Mouse (Mus musculus) spleen, postnatal 4 days (tissue): ENCODE measurements around the gene Cdk5rap3.
A peak's percentile ranks its signal among the peaks of the same experiment; 100 is the strongest.

Experiments used
- DNase-seq, 2 experiments: peaks; one replicate each; pipeline ENCODE4 v3.0.0; 2022; ENCODE audit warnings: low spot score in 2 of 2

Gene Cdk5rap3

DNA sequence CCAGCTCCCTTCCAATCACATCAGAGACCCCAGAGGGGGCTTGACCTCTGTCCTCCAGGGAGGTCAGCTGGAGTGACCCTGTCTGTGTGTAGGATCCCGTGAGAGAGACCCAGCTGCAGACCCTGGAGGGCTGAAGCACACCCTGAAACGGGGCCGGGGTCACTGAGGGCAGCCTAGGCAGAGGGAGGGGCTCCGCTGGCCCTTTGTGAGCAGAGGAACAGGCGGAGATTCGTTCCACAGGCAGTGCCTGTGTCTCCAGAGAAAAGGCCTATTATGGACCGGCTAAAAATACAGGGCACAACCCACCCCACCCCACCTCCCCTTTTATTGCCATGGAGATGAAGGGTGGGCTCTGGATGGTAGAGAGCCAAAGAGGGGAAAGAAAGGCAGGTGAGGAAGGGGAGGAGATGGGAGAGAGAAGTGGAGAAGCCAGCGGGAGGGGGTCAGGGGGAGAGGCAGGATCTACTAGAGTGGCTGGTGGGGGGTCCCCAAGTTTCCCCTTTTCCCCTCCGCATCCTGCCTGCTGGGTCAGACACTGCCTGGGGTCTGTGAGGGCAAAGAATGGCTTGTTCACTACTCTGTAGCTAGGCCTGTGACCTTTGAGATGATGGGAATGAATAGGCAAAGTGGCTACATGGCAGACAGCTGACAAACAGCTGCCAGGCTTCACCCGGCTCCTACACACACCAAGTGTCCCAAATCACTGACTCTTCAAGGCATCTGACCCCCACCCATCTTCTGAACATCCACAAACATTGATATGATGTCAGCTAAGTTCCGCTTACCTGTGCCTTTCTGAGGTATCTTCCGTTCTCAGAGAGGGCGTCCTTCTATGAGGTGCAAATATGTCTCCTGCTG is 16.6 kb downstream of the Cdk5rap3 start:
- DNase-seq: no peak

DNA sequence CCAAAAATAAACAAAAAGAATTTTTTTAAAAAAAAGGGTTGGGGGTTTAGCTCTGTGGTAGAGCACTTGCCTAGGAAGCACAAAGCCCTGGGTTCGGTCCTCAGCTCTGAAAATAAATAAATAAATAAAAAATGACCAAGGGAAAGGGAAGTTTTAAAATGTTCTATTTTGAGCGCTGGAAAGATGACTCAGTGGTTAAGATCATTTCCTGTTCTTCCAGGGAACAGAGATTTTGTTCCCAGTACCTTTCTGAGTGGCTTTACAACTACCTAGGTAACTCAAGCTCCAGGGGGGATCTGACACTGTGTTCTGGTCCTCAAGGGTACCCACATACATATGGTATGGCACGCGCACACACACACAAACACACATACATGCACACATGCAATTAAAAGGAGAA is 20.4 kb downstream of the Cdk5rap3 start:
- DNase-seq: no peak

GRCm38 (mm10) chr11:96893203-96893842 is 23.0 kb downstream of the Cdk5rap3 start:
- no peak for DNase-seq

- no peak for DNase-seq
Observed at GRCm38 (mm10) chr11:96891784-96892527, 24.3 kb downstream of the Cdk5rap3 start.

DNA sequence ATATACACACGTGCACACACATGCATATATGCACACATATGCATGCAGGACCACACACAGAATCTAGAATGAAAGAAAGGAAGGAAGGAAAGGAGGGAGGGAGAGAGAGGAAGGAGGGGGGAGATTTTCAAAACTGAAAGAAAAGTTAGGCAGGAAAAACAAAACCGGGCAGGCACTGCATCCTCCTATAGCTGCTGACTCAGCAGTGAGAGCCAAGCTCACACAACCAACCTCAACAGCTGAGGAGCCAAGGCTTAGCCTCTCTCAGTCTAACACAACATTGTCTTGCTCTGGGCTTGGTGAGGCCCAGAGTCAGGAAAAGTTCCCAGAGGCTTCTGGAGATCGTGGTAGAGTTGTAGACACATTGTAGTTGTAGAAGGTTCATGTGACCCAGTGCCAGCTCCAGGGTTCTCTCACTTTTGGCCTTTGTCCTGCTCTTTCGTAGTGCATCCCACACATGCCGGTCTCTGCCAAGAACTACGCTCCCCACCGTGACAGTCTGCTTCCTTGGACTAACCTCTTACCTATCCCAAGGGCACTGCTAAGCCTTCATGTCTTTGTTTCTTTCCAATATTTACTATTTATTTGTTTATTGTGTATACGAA is 29.3 kb downstream of the Cdk5rap3 start:
- DNase-seq: no peak

GRCm38 (mm10) chr11:96885901-96886340 is 30.4 kb downstream of the Cdk5rap3 start:
- no peak for DNase-seq

DNA sequence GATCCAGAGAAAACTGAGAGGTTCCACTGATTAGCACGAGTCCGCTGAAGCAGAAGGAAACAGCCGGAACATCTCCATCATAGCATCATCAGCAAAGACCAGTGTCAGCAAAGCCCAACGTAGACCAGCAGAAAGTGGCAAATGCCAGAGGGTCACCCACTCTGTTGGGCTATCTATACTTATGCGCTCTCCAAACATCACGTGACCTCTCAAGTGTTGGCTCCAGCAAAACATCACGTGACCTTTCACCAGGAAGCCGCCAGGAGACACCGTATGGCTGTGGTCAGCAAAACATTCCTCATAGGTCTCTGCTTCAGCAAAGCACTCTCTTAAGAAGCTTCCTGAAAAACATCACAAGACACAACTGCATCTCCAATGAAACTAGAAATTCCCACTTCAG is 36.0 kb downstream of the Cdk5rap3 start:
- no peak for DNase-seq

- DNase-seq: no peak
Observed at GRCm38 (mm10) chr11:96879359-96879758, 36.9 kb downstream of the Cdk5rap3 start.

GRCm38 (mm10) chr11:96878715-96879114 is 37.6 kb downstream of the Cdk5rap3 start:
- DNase-seq: no peak

GRCm38 (mm10) chr11:96877071-96877470 is 39.2 kb downstream of the Cdk5rap3 start:
- DNase-seq: no peak

- no peak for DNase-seq
Observed at GRCm38 (mm10) chr11:96876300-96877040, 39.8 kb downstream of the Cdk5rap3 start.

DNA sequence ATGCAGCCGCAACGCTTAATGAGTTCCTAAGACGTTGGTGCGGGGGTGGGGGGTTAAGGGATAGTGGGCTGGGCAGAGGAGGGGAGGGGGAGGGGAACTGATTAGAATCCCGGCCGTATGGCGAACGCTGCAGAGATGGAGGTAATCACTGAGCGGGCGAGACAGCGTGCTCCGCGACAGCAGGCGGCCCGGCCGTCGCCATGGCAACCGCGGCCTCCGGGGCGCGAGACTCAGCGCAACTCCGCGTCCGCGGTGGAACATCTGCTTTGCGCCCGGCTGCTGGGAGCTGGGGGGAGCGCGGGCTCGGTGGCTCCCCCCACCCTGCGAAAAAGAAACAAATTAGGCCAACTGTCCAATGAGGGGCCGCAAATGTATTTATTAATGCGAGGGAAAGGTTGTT is 40.6 kb downstream of the Cdk5rap3 start:
- DNase-seq: peak; percentile 27 to 74

GRCm38 (mm10) chr11:96875270-96875669 is 41.0 kb downstream of the Cdk5rap3 start:
- DNase-seq: no peak

- DNase-seq: no peak
Observed at GRCm38 (mm10) chr11:96873601-96874140, 42.6 kb downstream of the Cdk5rap3 start.

DNA sequence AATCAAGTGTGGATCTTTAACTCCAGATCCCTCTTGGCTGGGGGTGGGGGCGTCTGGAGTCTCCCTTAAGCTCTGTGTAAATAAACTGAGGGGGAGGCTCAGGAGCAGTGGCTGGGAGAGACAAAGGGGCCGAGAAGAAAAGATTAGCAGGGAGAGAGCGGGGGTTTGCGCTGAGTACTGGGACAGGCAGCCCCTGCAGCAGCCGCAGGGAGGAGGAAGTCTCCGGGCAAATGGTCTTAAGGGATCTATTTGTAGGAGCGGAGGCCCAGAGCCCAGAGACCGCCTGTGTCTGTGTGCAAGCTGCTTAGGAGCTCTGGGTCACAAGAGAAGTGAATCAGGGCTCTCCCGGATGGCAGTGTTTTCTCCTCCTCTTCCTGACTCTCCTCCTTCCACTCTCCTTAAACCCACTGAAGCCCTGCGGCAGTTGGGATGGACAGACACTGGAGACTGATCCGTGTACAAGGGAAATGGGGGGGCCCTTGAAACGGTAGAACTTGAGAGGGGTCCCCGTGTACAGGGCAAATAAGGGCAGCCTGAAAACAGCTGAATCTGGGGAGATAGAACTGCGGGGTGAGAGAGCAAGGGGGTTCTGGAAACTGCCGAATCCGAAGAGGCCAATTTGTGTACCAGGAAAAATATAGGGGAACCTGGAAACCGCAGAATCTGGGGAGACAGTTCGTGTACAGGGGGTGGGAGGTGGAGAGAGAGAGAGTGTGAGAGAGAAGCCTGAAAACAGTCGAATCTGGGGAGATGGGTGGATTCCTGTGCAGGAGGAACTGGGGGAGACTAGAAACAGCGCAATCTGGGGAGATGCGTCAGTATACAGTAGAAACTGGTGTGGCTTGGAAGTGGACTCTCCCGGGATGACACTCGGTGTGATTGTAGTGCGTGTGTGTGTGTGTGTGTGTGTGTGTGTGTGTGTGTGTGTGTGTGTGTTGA is 43.6 kb downstream of the Cdk5rap3 start:
- DNase-seq: no peak

GRCm38 (mm10) chr11:96867149-96867548 is 49.1 kb downstream of the Cdk5rap3 start:
- DNase-seq: peak; percentile 55 to 81

- no peak for DNase-seq
Observed at GRCm38 (mm10) chr11:96863206-96863995, 52.9 kb downstream of the Cdk5rap3 start.

DNA sequence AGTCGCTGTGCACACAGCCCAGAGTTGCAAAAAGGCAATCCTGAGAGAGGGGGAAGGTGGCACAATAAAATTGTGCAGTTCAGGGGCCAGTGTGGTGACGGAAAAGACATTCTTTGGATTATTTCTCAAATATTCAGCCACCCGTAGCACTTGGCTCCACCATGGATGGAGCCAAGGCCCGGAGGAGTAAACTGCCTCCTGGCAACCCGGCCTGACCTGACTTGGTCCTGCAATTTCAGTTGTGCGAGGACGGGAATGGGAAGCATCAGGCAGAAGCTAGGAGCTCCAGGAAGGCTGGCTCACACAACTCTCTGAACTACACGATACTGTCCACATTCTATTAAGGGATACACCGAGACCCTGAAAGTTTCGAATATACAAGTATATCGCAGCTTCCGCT is 53.8 kb downstream of the Cdk5rap3 start:
- no peak for DNase-seq

DNA sequence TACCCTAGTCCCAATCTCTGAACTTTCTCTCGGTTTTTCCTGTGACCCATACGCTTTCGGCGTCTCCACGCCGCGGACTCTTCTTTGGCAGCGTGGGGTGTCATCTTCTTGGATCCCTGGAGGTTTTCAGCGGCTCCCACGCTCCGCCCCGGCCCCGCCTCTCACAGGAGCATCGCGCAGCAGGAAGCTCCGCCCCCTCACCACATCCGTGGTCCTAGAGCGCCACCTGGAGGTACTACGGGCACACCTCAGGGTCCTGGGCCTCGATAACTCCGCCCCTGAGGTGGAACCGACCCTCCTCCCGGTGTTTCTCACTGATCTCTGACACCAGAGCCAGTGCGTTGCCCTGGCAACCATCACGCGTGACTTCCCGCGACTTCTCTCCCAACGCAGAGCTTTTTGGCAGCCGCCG is 54.4 kb downstream of the Cdk5rap3 start:
- DNase-seq: peak; percentile 93 to 99
